Mouse (Mus musculus) gastrocnemius, postnatal 36 days (tissue): ENCODE measurements around the gene 4632433K11Rik. TPM values are rescaled to one million over a fixed set of nuclear protein-coding genes. Genes with fewer than 3 reads are reported as not detected.

ENCODE experiments used
- DNase-seq, 2 experiments: peaks; one replicate each; pipeline ENCODE4 v3.0.0; 2022
- intact Hi-C: fragments of 180-260 bp; cut with DNase I; formaldehyde crosslinking; loops from one replicate; pipeline ENCODE4 v1.15.1; 2025
- total RNA-seq, 2 experiments: library from RNA; stranded (reverse); gene quantifications; 2 replicates each; pipeline ENCODE4 v1.2.3; 2021

The 4632433K11Rik gene
- total RNA-seq, 2 experiments from 2014 or later = 0.42 TPM; not detected in 1

- intact Hi-C loops = loop anchor here (10.0 kb wide), 1 partner anchor 1386 kb away; the partner anchor contains the start of genes Mboat7 and Tsen34
- no peak for DNase-seq
These were observed 47.3 kb downstream of the 4632433K11Rik start for GRCm38 (mm10) chr7:5081241-5081640.

DNA sequence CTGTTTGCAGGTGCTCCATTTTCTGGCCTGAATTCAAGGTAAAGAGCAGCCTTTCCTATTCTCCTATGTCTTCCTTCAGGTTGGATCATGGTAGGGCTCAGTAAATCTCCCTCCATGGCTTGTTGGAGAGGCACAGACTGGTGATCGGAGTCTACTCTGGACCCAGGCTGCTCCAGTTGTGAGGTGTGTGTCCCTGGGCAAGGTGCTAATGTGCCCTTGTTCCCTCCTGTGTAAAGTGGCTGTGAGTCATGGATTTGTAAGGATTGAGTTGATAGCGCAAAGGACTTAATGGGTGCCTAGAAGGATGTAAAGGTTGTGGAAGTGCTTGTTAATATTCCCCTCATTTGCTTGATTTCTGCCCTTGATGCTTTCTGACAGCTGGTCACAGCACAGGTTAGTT is 48.0 kb downstream of the 4632433K11Rik start:
- DNase-seq = no peak
- intact Hi-C loops = loop anchor here (10.0 kb wide), 1 partner anchor 1387 kb away; the partner anchor contains the start of genes Mboat7 and Tsen34

DNA sequence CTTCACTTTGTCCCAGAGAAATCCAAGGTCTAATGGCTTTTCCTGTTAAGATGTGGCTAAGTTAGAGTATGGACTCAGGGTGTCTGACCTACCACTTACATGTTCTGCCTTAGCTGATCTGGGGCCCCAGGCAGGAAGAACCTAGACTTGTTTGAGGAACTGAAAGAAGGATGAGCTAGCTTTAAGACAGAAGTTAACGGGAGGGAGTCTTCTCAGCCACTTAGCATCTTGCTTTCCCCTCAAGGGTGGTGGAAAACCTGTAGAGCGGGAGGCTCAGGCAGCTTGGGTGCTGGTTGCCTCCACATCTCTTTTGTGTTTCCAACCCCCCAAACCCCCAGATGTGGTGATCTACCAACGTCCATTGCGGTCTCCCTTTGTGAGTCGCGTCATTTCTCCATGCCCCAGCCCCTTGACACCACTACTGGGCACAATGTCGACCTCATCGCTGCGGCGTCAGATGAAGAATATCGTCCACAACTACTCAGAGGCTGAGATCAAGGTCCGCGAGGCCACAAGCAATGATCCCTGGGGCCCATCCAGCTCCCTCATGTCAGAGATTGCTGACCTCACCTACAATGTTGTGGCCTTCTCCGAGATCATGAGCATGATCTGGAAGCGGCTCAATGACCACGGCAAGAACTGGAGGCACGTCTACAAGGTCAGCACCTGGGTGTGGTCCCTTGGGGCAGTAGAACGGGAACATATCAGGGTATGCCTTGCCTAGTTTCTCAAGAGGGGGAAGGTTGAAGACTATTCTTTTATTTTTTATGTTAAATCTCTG is 49.6 kb downstream of the 4632433K11Rik start:
- no peak for DNase-seq
- intact Hi-C loops = loop anchor here (10.0 kb wide), 1 partner anchor 1389 kb away; the partner anchor contains the start of genes Mboat7 and Tsen34

Other genes starting within 250 kb of the 4632433K11Rik start
- 1 to 10 TPM; 7.9 to 9.5 TPM for gene Tmem238, start 244.5 kb upstream of the 4632433K11Rik start, total RNA-seq
- 100 to 1,000 TPM; 431 to 514 TPM for gene Rpl28, start 241.2 kb upstream of the 4632433K11Rik start, total RNA-seq
- 10 to 100 TPM; 70.3 to 83.7 TPM for gene Ube2s, start 221.5 kb upstream of the 4632433K11Rik start, total RNA-seq
- gene Shisa7, start 189.4 kb upstream of the 4632433K11Rik start, total RNA-seq = not detected
- gene Isoc2b, start 163.9 kb upstream of the 4632433K11Rik start, total RNA-seq = 1 to 10 TPM; 3.6 to 3.8 TPM
- gene Isoc2a, start 157.0 kb upstream of the 4632433K11Rik start, total RNA-seq = 10 to 100 TPM; 21.0 to 28.3 TPM
- gene Gm36210, start 127.6 kb upstream of the 4632433K11Rik start, total RNA-seq = under 1 TPM; 0.20 TPM
- 1 to 10 TPM; 8.9 TPM for gene Zfp628, start 118.9 kb upstream of the 4632433K11Rik start, total RNA-seq
- 1 to 10 TPM; 2.5 to 3.2 TPM for gene Nat14, start 112.1 kb upstream of the 4632433K11Rik start, total RNA-seq
- 10 to 100 TPM in 1 of 2 experiments, 1 to 10 TPM in 1; 8.8 to 11.1 TPM for gene Ssc5d, start 108.3 kb upstream of the 4632433K11Rik start, total RNA-seq
- 10 to 100 TPM; 30.5 to 35.8 TPM for gene Sbk2, start 69.7 kb upstream of the 4632433K11Rik start, total RNA-seq
- 1 to 10 TPM; 1.6 to 1.7 TPM for gene Sbk3, start 63.0 kb upstream of the 4632433K11Rik start, total RNA-seq
- 1 to 10 TPM; 7.8 to 9.5 TPM for gene Zfp579, start 38.0 kb upstream of the 4632433K11Rik start, total RNA-seq
- gene Zfp524, start 19.7 kb upstream of the 4632433K11Rik start, total RNA-seq = 1 to 10 TPM; 6.9 TPM
- 10 to 100 TPM; 20.7 to 22.7 TPM for gene Fiz1, start 19.4 kb upstream of the 4632433K11Rik start, total RNA-seq
- not detected for gene Gm44973, start 18.6 kb upstream of the 4632433K11Rik start, total RNA-seq
- gene Zfp865, start 13.7 kb upstream of the 4632433K11Rik start, total RNA-seq = 10 to 100 TPM; 11.0 to 13.0 TPM
- gene Ccdc106, start 13.6 kb upstream of the 4632433K11Rik start, total RNA-seq = under 1 TPM in 1 of 2 experiments, not detected in 1; 0.20 TPM
- 1 to 10 TPM; 2.2 to 3.9 TPM for gene Zfp784, start 4.3 kb downstream of the 4632433K11Rik start, total RNA-seq
- 1 to 10 TPM; 2.9 to 3.3 TPM for gene Zfp580, start 17.4 kb downstream of the 4632433K11Rik start, total RNA-seq
- gene U2af2, start 28.0 kb downstream of the 4632433K11Rik start, total RNA-seq = 10 to 100 TPM; 38.0 to 48.3 TPM
- gene Epn1, start 46.1 kb downstream of the 4632433K11Rik start, total RNA-seq = 100 to 1,000 TPM; 149 to 152 TPM
- gene Rfpl4, start 82.8 kb downstream of the 4632433K11Rik start, total RNA-seq = not detected
- gene Rasl2-9, start 91.8 kb downstream of the 4632433K11Rik start, total RNA-seq = 1 to 10 TPM; 2.0 to 2.2 TPM
- not detected for gene Vmn1r55, start 115.6 kb downstream of the 4632433K11Rik start, total RNA-seq
- not detected for gene Vmn1r56, start 162.6 kb downstream of the 4632433K11Rik start, total RNA-seq
- not detected for gene Vmn1r57, start 184.4 kb downstream of the 4632433K11Rik start, total RNA-seq